Mouse (Mus musculus): Measurements from ENCODE around the gene Whamm.

Whamm gene

GRCm38 (mm10) chr7:81595056-81595455 lies 24.0 kb downstream of the Whamm start:
- in situ Hi-C loops (cut with MboI; ENCODE audit: low sequenced_read_pairs), result no loop called here

DNA sequence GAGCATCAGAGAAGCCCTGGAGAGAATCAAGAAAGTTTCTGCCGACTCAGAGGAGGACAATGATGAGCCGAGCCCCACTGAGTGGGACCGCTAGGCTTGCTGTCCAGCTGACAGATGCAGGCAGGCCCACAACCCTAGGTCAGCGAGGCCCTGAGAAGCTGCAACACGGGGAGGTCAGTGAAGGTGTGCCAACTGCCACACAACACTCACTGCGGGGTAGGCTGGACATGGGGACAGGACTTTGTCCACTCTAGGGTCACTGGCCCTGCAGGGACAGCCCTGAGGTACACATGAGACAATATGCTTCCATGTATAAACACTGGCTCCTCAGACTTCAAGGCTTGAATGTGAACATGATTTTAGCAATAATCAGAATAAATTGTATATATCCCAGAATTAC lies 25.0 kb downstream of the Whamm start:
- in situ Hi-C loops (cut with MboI; ENCODE audit: low sequenced_read_pairs), result no loop called here

GRCm38 (mm10) chr7:81597660-81598059 lies 26.6 kb downstream of the Whamm start:
- in situ Hi-C loops (cut with MboI; ENCODE audit: low sequenced_read_pairs), result no loop called here

GRCm38 (mm10) chr7:81599379-81600280 lies 28.6 kb downstream of the Whamm start:
- in situ Hi-C loops (cut with MboI; ENCODE audit: low sequenced_read_pairs), result no loop called here

DNA sequence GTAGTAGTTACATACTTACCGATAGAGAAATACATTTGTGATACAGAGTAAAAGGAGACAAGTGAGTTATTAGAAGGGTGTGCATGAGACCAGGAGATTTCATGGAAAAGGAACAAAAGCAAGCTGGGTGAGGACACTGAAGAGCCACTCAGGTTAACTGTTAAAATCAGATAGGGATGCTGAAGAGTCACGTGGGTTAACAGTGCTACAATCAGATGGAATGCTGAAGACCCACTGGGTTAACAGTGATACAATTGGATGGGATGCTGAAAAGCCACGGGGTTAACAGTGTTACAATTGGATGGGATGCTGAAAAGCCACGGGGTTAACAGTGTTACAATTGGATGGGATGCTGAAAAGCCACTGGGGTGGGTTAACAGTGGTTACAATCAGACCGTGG lies 33.9 kb downstream of the Whamm start:
- in situ Hi-C loops (cut with MboI; ENCODE audit: low sequenced_read_pairs), result no loop called here

GRCm38 (mm10) chr7:81605489-81605888 lies 34.4 kb downstream of the Whamm start:
- in situ Hi-C loops (cut with MboI; ENCODE audit: low sequenced_read_pairs), result no loop called here

- in situ Hi-C loops (cut with MboI; ENCODE audit: low sequenced_read_pairs), result no loop called here
Observed at GRCm38 (mm10) chr7:81606452-81606851, 35.4 kb downstream of the Whamm start.

DNA sequence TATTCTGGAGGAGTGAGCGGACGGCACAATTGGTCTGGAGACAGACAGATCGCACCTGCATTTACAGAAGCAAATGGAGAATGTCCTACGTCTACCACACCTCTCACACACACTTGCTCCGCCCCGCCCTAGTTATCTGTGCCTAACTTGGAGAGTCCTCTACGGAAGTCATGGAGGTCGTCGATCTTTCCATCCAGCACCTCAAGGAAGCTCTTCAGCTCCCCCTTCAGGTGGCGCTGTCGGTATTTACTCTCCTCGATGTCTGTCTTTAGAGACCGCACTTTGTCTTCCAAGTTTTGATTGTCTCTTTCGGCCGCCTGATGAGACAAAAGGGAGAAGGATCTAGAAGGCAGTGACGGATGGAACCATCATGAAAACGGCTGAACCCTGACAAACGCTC lies 39.1 kb downstream of the Whamm start:
- in situ Hi-C loops (cut with MboI; ENCODE audit: low sequenced_read_pairs), result no loop called here

- in situ Hi-C loops (cut with MboI; ENCODE audit: low sequenced_read_pairs), result no loop called here
Observed at GRCm38 (mm10) chr7:81612856-81613635, 42.0 kb downstream of the Whamm start.

GRCm38 (mm10) chr7:81615031-81615430 lies 44.0 kb downstream of the Whamm start:
- in situ Hi-C loops (cut with MboI; ENCODE audit: low sequenced_read_pairs), result no loop called here

GRCm38 (mm10) chr7:81622793-81623192 lies 51.7 kb downstream of the Whamm start:
- in situ Hi-C loops (cut with MboI; ENCODE audit: low sequenced_read_pairs), result no loop called here

GRCm38 (mm10) chr7:81623767-81624166 lies 52.7 kb downstream of the Whamm start:
- in situ Hi-C loops (cut with MboI; ENCODE audit: low sequenced_read_pairs), result no loop called here

DNA sequence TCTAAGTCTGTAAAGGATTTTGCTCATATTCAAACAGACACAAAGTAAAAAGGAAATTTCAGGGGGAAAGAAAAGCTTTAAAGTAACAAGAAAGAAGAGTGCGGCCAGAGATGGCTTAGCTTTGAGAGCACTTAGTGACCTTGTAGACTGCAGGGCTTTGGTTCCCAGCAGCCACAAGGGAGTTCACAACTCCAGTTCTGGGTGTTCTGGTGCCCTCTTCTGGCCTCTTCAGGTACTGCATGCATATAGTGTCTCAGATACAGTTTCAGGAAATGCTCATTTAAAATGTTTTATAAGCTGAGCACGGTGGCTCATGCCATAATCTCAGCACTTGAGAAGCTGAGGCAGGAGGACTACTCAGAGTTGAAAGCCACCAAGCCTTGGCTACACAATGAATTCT lies 55.4 kb downstream of the Whamm start:
- in situ Hi-C loops (cut with MboI; ENCODE audit: low sequenced_read_pairs), result no loop called here

DNA sequence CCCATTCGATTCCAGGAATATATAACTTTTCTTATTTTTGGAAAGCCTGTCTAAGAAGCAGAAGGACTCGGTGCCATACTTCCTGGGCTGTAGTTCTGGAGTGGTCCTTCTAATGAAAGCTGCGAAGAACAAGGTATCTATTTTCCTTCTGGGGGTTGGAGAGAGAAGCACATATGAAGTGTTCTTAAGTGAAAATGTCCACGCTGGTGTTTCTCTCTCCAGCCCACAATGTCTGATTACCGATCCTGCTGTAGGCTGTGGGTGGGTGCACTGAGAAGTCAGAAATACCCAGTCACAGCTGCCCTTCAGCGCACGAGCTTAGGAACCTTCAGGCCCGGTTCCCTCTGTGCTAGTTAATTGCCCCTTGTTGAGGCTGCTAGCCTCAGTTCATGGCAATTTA lies 60.2 kb downstream of the Whamm start:
- in situ Hi-C loops (cut with MboI; ENCODE audit: low sequenced_read_pairs), result no loop called here

DNA sequence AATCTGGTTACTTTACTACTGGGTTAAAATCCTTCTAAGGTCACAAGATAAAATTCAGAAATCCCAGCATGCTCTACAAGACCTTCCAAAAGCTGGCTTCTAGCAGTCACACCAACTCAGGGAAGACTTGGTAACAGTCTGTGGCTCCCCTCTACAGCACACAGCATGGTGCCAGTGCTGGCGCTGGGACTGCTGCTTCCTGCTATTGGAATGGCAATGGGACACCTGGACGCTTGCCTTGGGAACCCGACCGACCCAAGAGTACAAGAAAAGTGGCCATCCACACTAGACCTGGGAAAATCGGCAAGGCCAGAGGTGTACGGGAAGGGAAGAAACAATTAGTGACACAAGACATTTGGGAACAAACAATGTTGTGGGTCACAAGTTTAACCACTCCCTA lies 61.5 kb downstream of the Whamm start:
- in situ Hi-C loops (cut with MboI; ENCODE audit: low sequenced_read_pairs), result no loop called here

DNA sequence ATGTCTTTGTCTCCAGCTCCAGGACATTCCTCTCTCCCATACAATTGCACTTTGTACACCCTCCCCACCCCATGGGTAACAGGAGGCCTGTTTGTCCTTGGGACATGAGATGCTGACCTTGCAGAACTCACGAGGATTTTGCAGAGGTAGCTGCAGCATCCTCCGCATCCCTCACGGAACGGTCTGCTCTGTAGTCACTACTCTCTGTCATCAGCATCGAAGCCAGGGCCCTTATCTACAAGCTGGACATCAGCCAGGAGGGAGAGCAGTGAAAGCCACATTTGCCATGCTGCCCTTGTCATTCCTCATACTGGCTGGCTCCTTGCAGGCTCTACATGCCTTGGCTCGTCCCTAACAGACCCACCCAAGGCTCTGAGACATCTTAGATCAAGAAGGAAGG lies 70.0 kb downstream of the Whamm start:
- in situ Hi-C loops (cut with MboI; ENCODE audit: low sequenced_read_pairs), result no loop called here

DNA sequence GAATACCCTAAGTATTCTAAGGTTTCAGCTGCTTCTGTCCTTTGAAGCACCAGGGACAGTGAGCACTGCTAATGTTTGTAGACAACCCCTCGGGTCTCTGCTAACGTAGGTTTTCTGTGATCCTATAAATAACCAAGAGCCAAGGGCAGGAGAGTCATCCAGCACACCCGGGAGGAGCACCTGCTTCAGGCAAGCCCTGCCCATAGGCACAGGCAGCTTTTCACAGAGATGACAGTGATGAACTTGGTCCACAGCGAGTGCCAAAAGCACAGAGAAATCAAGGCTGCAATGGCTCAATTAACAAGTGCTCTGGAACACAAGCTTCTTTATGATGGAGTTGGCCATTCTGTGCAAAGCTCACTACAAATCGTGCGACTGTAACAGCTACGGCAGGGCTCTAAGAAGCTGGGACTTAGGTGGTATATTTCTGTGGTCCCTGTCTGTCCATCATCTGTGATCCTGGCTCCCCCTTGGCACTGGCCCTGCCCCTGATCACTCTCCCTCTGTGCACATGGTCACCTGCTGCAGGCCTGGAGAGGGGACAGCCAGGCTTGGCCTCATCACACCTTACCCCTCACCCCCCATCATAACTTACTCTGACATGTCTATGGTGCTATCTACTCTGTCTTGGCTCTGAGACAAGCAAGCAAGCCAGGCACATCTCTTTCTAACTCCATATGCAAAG lies 73.6 kb downstream of the Whamm start:
- in situ Hi-C loops (cut with MboI; ENCODE audit: low sequenced_read_pairs), result no loop called here

Data from CH12F3 (cell line).